Mouse (Mus musculus) left cerebral cortex, postnatal 14 days (tissue): ENCODE results near the gene Prkra. TPM values are rescaled to one million over a fixed set of nuclear protein-coding genes. Genes with fewer than 3 reads are reported as not detected.

Source experiments
- DNase-seq, 2 experiments: peaks; one replicate each; pipeline ENCODE4 v3.0.0; 2021 to 2022; ENCODE audit warnings: low spot score in 2 of 2, mixed read lengths in 1 of 2
- intact Hi-C: fragments of 180-260 bp; cut with DNase I; formaldehyde crosslinking; loops from one replicate; pipeline ENCODE4 v1.15.1; 2025
- total RNA-seq, 2 experiments: library from RNA; stranded (reverse); gene quantifications; 2 replicates each; pipeline ENCODE4 v1.2.3; 2021

Gene Prkra
- total RNA-seq, 2 experiments from 2014 or later, result 14.6 to 18.8 TPM

DNA sequence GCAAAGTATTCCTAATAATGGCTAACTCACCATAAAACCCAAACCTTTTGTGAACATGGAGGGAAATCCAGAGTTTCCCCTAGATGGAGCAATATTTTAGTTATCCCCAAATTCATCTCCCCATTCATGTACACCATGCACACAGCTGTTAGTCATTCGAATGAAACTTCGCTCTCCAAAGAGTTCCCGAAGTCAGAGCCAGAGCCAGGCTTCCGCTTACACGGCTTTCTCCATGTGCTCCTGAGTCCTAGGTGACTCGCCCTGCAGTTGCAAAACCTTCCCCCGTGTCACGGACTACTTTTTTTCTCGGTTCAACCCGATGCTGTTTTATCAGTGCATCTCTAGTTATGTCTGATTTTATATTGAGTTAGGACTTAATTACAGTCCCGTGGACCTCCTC lies 50.3 kb downstream of the Prkra start:
- DNase-seq, result no peak
- intact Hi-C loops, result no loop called here

GRCm38 (mm10) chr2:76592401-76592924 lies 55.4 kb downstream of the Prkra start:
- intact Hi-C loops, result no loop called here
- DNase-seq, result no peak

DNA sequence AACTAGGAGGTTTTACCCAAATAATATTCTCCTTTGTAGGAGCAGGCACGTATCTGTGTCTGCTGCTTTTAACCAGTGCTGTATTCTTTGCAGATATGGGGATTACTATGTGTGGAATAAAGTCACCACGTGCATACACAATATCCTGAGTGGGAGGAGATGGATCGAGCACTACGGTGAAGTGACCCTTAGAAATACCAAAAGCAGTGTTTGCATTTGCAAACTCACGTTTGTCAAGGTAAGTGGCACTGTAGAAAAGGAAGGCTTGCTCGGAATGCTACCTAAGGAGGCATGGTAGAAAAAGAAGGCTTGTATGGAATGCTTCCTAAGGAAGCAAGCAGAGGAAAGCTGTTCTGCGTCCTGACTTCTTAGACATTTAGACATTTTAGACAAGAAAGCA lies 57.6 kb downstream of the Prkra start:
- intact Hi-C loops, result no loop called here
- DNase-seq, result no peak

DNA sequence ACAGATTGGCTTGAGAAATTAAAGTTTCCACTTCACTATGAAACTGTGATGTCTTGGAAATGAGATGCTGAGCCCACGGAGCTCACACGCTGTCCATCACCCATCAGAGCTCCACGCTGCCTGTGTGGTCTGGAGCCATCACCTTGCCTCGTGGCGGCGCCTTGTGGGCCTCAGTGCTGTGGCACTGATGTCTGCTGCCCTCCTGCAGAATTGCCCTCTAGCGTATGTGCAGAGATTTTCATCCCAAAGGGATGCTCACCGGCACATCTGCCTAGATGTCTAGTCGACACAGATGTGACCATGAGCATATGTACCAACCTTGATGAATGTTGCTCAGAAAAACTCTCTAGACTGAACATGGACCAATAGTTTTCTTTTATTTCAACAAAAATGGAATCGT lies 60.9 kb downstream of the Prkra start:
- no peak for DNase-seq
- intact Hi-C loops, result no loop called here

DNA sequence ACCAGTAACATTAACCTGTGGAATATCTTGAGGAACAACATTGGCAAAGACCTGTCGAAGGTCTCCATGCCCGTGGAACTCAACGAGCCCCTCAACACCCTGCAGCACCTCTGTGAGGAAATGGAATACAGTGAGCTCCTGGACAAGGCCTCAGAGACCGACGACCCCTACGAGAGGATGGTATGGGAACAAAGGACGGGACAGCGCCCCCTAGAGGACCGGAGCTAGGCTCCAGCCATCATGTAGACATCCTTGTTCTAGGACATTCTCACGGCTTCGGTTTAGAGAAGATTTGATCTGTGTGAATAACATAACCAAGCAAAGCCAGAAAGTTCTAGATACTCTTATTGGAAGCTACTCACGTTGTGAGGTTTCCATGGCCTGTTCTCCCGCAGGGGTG lies 62.7 kb downstream of the Prkra start:
- intact Hi-C loops, result no loop called here
- no peak for DNase-seq

Other genes starting within 250 kb of the Prkra start
- gene Osbpl6, start 241.5 kb downstream of the Prkra start, total RNA-seq, result 10 to 100 TPM; 44.2 to 49.4 TPM
- gene Pjvk, start 461 bp upstream of the Prkra start, total RNA-seq, result not detected
- gene Fkbp7, start 25.1 kb upstream of the Prkra start, total RNA-seq, result 1 to 10 TPM; 3.8 to 4.2 TPM
- 10 to 100 TPM; 25.9 to 29.1 TPM for gene Plekha3, start 27.3 kb upstream of the Prkra start, total RNA-seq